Mouse (Mus musculus): Measurements from ENCODE around the gene Hnrnpul1. TPM values are rescaled to one million over a fixed set of nuclear protein-coding genes. Genes with fewer than 3 reads are reported as not detected.
A peak's percentile ranks its signal among the peaks of the same experiment; 100 is the strongest.

Gene Hnrnpul1
- polyA plus RNA-seq, 1 experiment from 2014 or later, result 61.0 TPM

DNA sequence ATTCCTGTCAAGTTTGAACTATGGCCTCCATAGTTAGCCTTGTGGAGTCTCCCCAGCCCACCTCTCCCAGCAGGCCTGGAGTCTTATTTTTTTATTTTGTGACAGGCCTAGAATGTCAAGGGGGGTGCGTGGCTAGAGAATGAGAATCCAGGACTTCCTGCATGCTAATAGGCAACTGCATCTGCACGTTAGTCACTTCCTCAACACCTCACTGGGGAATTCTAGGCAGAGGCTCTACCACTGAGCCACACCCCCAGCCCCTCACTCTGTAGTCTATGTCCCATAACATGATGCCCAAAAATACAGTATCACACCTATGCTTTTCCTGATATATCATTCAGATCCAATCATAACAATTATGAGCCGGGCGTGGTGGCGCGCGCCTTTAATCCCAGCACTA, 77.5 kb downstream of the Hnrnpul1 start:
- H3K4me2 ChIP-seq (replicated peaks), result no peak overlapping the region
- peaks cover 34% of the 10 kb centered on the region for H3K27me3 ChIP-seq
- H3K27ac ChIP-seq (replicated peaks), result peak overlapping the region; percentile 8; the same call in 1 of the 2 replicates
- no peak for ATAC-seq (ENCODE audit: insufficient number of reproducible peaks, low FRiP score, low TSS enrichment, low read depth)
- H3K9ac ChIP-seq, result no peak overlapping the region
- no peaks in the 10 kb centered on the region for H3K9me3 ChIP-seq (replicated peaks)
- H3K36me3 ChIP-seq, result no peaks in the 10 kb centered on the region
- WGBS, result 88% methylated on average over 7 of the region's 7 CpGs
- H3K4me3 ChIP-seq (replicated peaks), result no peak overlapping the region
- H3K4me1 ChIP-seq, result peaks cover 36% of the 10 kb centered on the region

- H3K4me3 ChIP-seq (replicated peaks), result no peak overlapping the region
- peaks cover 28% of the 10 kb centered on the region for H3K4me1 ChIP-seq
- H3K4me2 ChIP-seq (replicated peaks), result peak overlapping the region; percentile 12; the same call in 1 of the 2 replicates
- WGBS, result 46% methylated on average over 15 of the region's 15 CpGs
- ATAC-seq (ENCODE audit: insufficient number of reproducible peaks, low FRiP score, low TSS enrichment, low read depth), result no peak
- no peaks in the 10 kb centered on the region for H3K9me3 ChIP-seq (replicated peaks)
- no peak overlapping the region for H3K27ac ChIP-seq (replicated peaks)
- H3K9ac ChIP-seq, result no peak overlapping the region
- H3K36me3 ChIP-seq, result no peaks in the 10 kb centered on the region
- peaks cover 34% of the 10 kb centered on the region for H3K27me3 ChIP-seq
Observed at GRCm38 (mm10) chr7:25676085-25676781, 78.3 kb downstream of the Hnrnpul1 start.

DNA sequence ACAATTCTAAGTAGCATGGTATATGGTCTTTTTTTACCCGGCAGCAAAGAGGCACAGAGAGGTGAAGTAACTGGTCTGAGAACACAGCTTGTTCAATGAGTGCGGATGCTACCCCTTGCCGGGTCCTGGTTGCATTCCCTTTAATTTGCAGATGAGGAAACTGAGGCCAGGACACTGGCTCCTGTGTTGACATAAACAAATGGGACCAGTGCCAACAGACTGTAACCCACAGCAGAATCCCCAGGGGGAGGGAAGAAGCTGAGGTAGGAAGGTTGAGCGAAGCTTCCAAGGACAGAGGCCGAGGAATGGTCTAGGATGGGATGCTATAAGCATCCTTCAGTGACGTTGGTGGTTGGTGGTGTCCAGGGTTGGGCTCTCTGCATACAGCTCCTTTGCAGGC, 79.2 kb downstream of the Hnrnpul1 start:
- WGBS, result 49% methylated on average over 6 of the region's 6 CpGs
- Histone ChIP-seq H3K4me2 (replicated peaks) (peak overlapping the region; percentile 66; the same call in 1 of the 2 replicates), H3K9ac (no peak overlapping the region), H3K27me3 (peaks cover 34% of the 10 kb centered on the region), H3K4me1 (peaks cover 25% of the 10 kb centered on the region), H3K9me3 (replicated peaks) (no peaks in the 10 kb centered on the region), H3K36me3 (no peaks in the 10 kb centered on the region), H3K27ac (replicated peaks) (no peak overlapping the region), H3K4me3 (replicated peaks) (peak overlapping the region; percentile 36)
- no peak for ATAC-seq (ENCODE audit: insufficient number of reproducible peaks, low FRiP score, low TSS enrichment, low read depth)

- Histone ChIP-seq H3K9me3 (replicated peaks) (no peaks in the 10 kb centered on the region), H3K27me3 (peaks cover 34% of the 10 kb centered on the region), H3K4me3 (replicated peaks) (peak within 1 kb of the TSS; percentile 36), H3K36me3 (no peaks in the 10 kb centered on the region), H3K4me2 (replicated peaks) (peak within 1 kb of the TSS; percentile 66), H3K9ac (no peak within 1 kb of the TSS), H3K27ac (replicated peaks) (no peak within 1 kb of the TSS), H3K4me1 (peaks cover 19% of the 10 kb centered on the region)
- no peak for ATAC-seq (ENCODE audit: insufficient number of reproducible peaks, low FRiP score, low TSS enrichment, low read depth)
- WGBS, result 3% methylated on average over 29 of the region's 29 CpGs
Observed at GRCm38 (mm10) chr7:25674719-25675300, 79.7 kb downstream of the Hnrnpul1 start, which contains the start of gene Tmem91. Tmem91 (minus strand) TSS chr7:25675166.

DNA sequence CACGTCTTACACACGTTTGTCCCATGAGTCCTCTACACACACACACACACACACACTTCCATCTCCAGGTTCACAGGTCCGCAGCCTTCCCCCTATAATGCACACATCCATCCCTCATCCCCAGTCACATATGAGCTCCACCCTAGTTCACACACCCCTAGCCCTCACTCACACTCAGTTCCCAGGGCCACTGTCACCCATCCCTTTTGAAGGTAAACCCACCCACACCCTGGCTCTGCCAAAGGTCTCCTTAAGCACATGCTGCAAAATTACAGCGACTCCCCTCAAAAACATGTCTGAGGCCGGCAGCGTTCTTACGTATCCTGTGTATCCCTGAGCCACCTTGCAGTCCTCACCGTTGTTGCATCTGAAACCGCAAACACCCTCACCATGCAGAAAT, 80.3 kb downstream of the Hnrnpul1 start:
- peak overlapping the region; percentile 36; the same call in 1 of the 2 replicates for H3K4me3 ChIP-seq (replicated peaks)
- H3K36me3 ChIP-seq, result peaks cover 1% of the 10 kb centered on the region; the same call in 1 of the 2 replicates
- H3K27ac ChIP-seq (replicated peaks), result no peak overlapping the region
- H3K9me3 ChIP-seq (replicated peaks), result no peaks in the 10 kb centered on the region
- peak overlapping the region; percentile 66 for H3K4me2 ChIP-seq (replicated peaks)
- no peak overlapping the region for H3K9ac ChIP-seq
- peaks cover 18% of the 10 kb centered on the region for H3K4me1 ChIP-seq
- peaks cover 33% of the 10 kb centered on the region for H3K27me3 ChIP-seq
- 27% methylated on average over 9 of the region's 9 CpGs for WGBS
- ATAC-seq (ENCODE audit: insufficient number of reproducible peaks, low FRiP score, low TSS enrichment, low read depth), result no peak

DNA sequence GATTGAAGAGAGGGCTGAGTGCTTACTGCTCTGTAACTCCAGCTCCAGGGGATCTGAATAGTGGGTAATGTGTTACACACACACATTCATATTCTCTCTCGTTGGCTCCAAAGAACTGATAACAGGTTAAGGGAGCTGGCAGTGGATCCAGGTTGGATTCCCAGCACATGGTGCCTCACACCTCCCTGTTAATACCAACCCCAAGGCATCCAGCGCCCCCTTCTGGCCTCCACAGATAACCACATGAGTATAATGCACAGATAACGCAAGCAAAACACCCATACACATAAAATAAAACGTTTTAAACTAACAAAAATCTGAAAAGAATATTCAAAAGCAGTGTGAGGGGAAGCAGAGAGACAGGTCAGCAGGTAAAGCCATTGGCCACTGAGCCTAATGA, 82.1 kb downstream of the Hnrnpul1 start:
- Histone ChIP-seq H3K27me3 (peaks cover 28% of the 10 kb centered on the region), H3K4me3 (replicated peaks) (no peak overlapping the region), H3K9me3 (replicated peaks) (no peaks in the 10 kb centered on the region), H3K36me3 (peaks cover 19% of the 10 kb centered on the region), H3K27ac (replicated peaks) (no peak overlapping the region), H3K9ac (no peak overlapping the region), H3K4me1 (peaks cover 18% of the 10 kb centered on the region), H3K4me2 (replicated peaks) (no peak overlapping the region)
- 47% methylated on average over 4 of the region's 4 CpGs for WGBS
- ATAC-seq (ENCODE audit: insufficient number of reproducible peaks, low FRiP score, low TSS enrichment, low read depth), result no peak

DNA sequence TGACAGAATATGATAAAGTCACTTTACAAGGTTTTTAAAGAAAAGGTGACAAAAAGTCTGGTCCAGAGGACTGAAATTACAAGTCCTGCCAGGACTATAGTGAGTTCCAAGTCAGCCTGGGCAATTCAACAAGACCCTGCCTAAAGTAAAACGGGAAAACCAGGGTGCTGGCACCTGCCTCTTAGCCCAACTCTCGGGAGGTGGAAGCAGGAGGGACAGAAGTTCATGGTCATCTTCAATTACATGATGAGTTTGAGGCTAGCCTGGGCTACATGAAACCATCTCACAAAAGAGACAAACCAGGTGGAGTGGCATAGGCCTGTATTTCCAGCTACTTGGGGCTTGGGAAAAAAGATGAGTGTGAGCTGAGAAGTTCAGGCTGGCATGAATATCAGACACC, 82.9 kb downstream of the Hnrnpul1 start:
- Histone ChIP-seq H3K4me3 (replicated peaks) (no peak overlapping the region), H3K36me3 (peaks cover 25% of the 10 kb centered on the region), H3K9ac (no peak overlapping the region), H3K27ac (replicated peaks) (no peak overlapping the region), H3K4me2 (replicated peaks) (no peak overlapping the region), H3K27me3 (peaks cover 28% of the 10 kb centered on the region), H3K4me1 (peaks cover 16% of the 10 kb centered on the region), H3K9me3 (replicated peaks) (no peaks in the 10 kb centered on the region)
- WGBS, result 70% methylated on average over 2 of the region's 2 CpGs
- no peak for ATAC-seq (ENCODE audit: insufficient number of reproducible peaks, low FRiP score, low TSS enrichment, low read depth)

Other genes with a start within 250 kb of the Hnrnpul1 start
- 0.11 TPM in 1 of 2 replicates, not detected in the other for gene Ceacam2, start 214.9 kb downstream of the Hnrnpul1 start, polyA plus RNA-seq (2015; fragmentation: Nextera tagmentation; extraction: Ambion mirVana)
- gene Erich4, start 138.9 kb downstream of the Hnrnpul1 start, polyA plus RNA-seq (2015; fragmentation: Nextera tagmentation; extraction: Ambion mirVana), result not detected in 2 replicates
- gene Dmac2, start 135.3 kb downstream of the Hnrnpul1 start, polyA plus RNA-seq (2015; fragmentation: Nextera tagmentation; extraction: Ambion mirVana), result 30.6 and 33.8 TPM in 2 replicates
- gene B3gnt8, start 128.1 kb downstream of the Hnrnpul1 start, polyA plus RNA-seq (2015; fragmentation: Nextera tagmentation; extraction: Ambion mirVana), result 13.5 and 13.8 TPM in 2 replicates
- 55.3 and 64.7 TPM in 2 replicates for gene Bckdha, start 95.8 kb downstream of the Hnrnpul1 start, polyA plus RNA-seq (2015; fragmentation: Nextera tagmentation; extraction: Ambion mirVana)
- gene Exosc5, start 95.6 kb downstream of the Hnrnpul1 start, polyA plus RNA-seq (2015; fragmentation: Nextera tagmentation; extraction: Ambion mirVana), result 70.1 and 71.3 TPM in 2 replicates
- 3.2 and 3.4 TPM in 2 replicates for gene Tmem91, start 79.6 kb downstream of the Hnrnpul1 start, polyA plus RNA-seq (2015; fragmentation: Nextera tagmentation; extraction: Ambion mirVana)
- gene B9d2, start 74.0 kb downstream of the Hnrnpul1 start, polyA plus RNA-seq (2015; fragmentation: Nextera tagmentation; extraction: Ambion mirVana), result 29.0 and 31.3 TPM in 2 replicates
- 4.3 and 4.8 TPM in 2 replicates for gene Tgfb1, start 67.8 kb downstream of the Hnrnpul1 start, polyA plus RNA-seq (2015; fragmentation: Nextera tagmentation; extraction: Ambion mirVana)
- gene Ccdc97, start 35.7 kb downstream of the Hnrnpul1 start, polyA plus RNA-seq (2015; fragmentation: Nextera tagmentation; extraction: Ambion mirVana), result 25.2 and 32.8 TPM in 2 replicates
- 112 and 124 TPM in 2 replicates for gene Axl, start 33.9 kb upstream of the Hnrnpul1 start, polyA plus RNA-seq (2015; fragmentation: Nextera tagmentation; extraction: Ambion mirVana)
- 6.1 and 7.8 TPM in 2 replicates for gene Cyp2s1, start 62.2 kb upstream of the Hnrnpul1 start, polyA plus RNA-seq (2015; fragmentation: Nextera tagmentation; extraction: Ambion mirVana)
- gene Cyp2b10, start 142.9 kb upstream of the Hnrnpul1 start, polyA plus RNA-seq (2015; fragmentation: Nextera tagmentation; extraction: Ambion mirVana), result not detected in 2 replicates

Data from embryonic facial prominence, embryonic 15.5 days (tissue).